Mouse (Mus musculus) lung, adult 2 months (tissue): Measurements from ENCODE around the gene Rsu1.

Source experiments
- CTCF ChIP-seq: fragments of 200-500 bp; IDR thresholded peaks from 2 replicates; pipeline ENCODE4 v1.5.1; 2011; ENCODE audit warnings: mild to moderate bottlenecking, low read length, control low read depth; ENCODE audit not compliant: insufficient read depth
- POLR2A ChIP-seq: fragments of 200-500 bp; IDR thresholded peaks from 2 replicates; pipeline ENCODE4 v1.6.1; 2011; ENCODE audit warnings: low read depth, mild to moderate bottlenecking, control low read depth, low read length, borderline replicate concordance; ENCODE audit errors: extremely low read depth

DNA sequence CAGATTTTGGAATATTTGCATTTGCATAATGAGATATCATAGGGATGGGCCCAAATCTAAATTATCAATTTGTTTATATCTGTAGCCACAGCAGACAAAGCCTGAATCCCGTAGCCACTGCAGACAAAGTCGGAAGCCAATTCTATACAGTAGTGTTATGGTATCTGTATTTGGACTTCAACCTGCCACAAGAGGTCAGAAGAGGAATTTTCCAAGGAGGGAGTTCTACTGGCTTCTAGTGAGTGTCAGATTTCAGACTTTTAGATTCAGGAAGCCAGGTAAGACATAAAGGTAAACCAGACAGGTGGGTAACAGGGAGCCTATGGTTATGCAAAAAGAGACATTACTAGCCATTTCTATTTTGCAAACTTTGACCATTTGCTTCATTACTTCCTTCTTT is 64.4 kb downstream of the Rsu1 start:
- TF ChIP-seq CTCF (no peak), POLR2A (no peak)
